Mouse (Mus musculus): ENCODE measurements at regions not wholly inside any gene's neighbourhood (a gene's known extent, or its start where the extent isn't known, plus 50 kb on each side); places are given as distances from the start of the nearest gene placed in this dataset.
A peak's percentile ranks its signal among the peaks of the same experiment; 100 is the strongest.
"Not testable (repeated sequence)": the region's sequence is repeated elsewhere in the genome, so short reads cannot be mapped to it uniquely, and the experiment has no call there.

DNA sequence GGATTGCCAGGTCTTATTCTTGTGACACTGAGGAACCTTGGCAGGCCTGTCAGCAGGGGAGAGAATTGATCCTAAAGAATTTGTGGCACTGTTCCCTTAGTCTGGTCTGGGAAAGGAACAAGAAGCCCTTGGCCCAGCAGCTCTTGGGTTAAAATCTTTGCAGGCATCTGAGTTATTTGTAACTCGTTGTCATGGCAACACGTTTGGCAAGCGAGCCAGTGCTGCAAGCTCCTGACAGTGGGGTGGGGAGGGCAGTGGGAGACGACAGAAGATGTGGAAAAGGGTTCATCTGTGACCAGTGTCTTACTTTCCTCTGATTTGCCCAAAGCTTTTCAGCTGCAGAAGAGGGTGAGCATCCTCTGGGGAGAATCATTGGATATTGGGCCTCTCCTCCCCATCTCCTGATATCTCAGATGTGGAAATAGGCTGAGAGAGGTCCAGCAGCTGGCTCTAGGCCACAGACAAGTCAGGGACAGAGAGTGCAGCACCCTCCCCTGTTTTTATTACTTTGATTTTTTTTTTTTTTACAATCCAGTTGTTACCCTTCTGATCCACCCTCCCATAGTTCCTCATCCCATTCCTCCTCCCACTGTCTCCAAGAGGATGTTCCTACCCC, 92.4 kb upstream of the Huwe1 start:
- peak overlapping the region; percentile 48; the same call in 1 of the 2 replicates for H3K27ac ChIP-seq
- not testable (repeated sequence) for H3K4me3 ChIP-seq; H3K4me1 ChIP-seq (replicated peaks); H3K9me3 ChIP-seq; H3K4me2 ChIP-seq; H3K9ac ChIP-seq; H3K27me3 ChIP-seq; H3K36me3 ChIP-seq
- ATAC-seq (ENCODE audit: low FRiP score): peak; percentile 83
- WGBS: 9% methylated on average over 4 of the region's 4 CpGs

Data from hindbrain, embryonic 13.5 days (tissue).